Mouse (Mus musculus) left cerebral cortex, adult 2 months (tissue): Measurements from ENCODE around the gene Rpl5. TPM values are rescaled to one million over a fixed set of nuclear protein-coding genes. Genes with fewer than 3 reads are reported as not detected.
"Not testable (repeated sequence)": the region's sequence is repeated elsewhere in the genome, so short reads cannot be mapped to it uniquely, and the experiment has no call there.

Experiments
- DNase-seq, 2 experiments: peaks; one replicate each; pipeline ENCODE4 v3.0.0; 2021 to 2022; ENCODE audit warnings: low spot score in 2 of 2, mixed read lengths in 1 of 2; ENCODE audit errors: extremely low spot score in 1 of 2
- H3K27ac ChIP-seq: fragments of 200-600 bp; 2 replicates; pipeline ENCODE4 v1.8.1; 2022
- H3K4me3 ChIP-seq: fragments of 200-600 bp; 2 replicates; pipeline ENCODE4 v1.8.1; 2022
- CTCF ChIP-seq: fragments of 200-600 bp; IDR thresholded peaks from 2 replicates; pipeline ENCODE4 v1.8.1; 2022; ENCODE audit warnings: antibody characterized with exemption, mild to moderate bottlenecking, moderate library complexity
- intact Hi-C: fragments of 180-260 bp; cut with DNase I; formaldehyde crosslinking; loops from one replicate; pipeline ENCODE4 v1.15.1; 2025
- total RNA-seq, 2 experiments: library from RNA; stranded (reverse); gene quantifications; 2 replicates each; pipeline ENCODE4 v1.2.3; 2021

Rpl5 gene
- total RNA-seq, 2 experiments from 2014 or later, result 53.8 to 61.6 TPM

DNA sequence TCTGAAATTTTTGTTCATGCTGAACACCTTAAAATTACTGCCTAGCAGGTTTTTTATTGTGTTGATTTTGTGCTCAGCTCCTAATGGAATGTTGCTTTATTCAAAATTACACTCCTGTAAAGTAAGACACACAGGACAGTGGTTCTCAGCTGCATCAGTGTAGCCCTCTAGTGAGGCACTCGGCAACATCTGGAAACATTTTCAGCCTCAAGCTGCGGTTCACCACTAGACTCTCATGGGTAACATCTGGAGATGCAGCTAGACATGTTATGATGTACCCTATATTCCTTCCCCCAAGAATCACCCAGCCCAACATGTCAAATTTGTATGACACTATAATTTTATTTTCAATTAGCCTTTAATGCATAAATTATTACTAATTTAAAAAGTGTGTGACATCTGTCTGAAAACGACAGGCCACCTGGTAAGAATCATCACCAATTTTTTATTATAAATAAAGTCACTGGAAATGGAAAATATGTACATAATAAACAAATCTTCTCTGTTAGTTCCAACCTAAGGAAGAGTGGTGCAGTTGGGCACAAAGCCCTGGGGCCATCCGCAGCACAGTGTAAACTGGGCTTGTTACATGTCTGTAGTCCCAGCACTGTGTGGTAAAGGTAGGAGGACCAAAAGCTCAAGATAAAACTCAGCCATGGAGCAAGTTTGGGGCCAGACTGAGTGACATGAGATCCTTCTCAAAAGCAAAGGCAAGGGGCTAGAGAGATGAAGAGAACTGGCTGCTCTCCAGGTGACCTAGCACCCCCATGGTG lies 33.1 kb downstream of the Rpl5 start:
- intact Hi-C loops, result no loop called here
- no peak for TF ChIP-seq CTCF

DNA sequence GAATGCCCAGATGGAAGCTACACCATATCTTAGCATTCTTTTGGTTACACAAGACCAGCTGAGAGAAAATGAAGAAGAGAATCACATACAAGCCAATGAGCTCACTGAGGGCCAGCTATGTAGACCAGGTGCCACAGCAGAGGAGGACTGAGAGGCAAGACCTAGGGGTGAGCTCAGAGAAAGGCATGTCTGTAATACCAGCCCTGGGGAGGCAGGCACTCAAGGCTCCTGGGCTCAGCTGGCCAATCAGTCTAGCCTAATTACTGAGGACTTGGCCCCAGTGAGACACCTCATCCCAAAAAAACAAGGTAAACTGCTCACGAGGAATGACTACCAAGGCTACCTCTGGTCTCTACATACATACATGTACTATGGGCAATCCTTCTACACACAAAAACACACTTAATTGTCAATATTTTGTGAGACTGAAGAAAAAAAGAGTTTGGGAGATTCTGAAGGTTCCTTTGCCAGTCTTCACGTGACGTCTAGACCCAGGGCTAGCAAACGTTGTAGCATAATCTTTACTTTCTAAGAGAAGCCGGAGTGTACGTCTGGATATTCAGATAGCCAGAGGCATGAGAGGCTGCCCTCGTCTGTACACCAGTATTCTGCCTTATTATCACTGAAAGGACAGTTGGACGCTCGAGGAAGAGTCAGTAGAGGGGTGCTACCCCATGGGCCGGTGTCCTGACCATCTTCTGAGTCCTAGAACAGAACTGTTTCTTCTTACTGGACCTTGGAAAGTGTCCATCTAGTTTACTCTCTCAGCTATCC lies 34.7 kb downstream of the Rpl5 start:
- intact Hi-C loops, result no loop called here
- DNase-seq, result no peak

More for the DNA sequence above, 33.1 kb downstream of the Rpl5 start:
- no peak for DNase-seq
- Histone ChIP-seq H3K4me3 (no peak overlapping the region), H3K27ac (no peak overlapping the region)

DNA sequence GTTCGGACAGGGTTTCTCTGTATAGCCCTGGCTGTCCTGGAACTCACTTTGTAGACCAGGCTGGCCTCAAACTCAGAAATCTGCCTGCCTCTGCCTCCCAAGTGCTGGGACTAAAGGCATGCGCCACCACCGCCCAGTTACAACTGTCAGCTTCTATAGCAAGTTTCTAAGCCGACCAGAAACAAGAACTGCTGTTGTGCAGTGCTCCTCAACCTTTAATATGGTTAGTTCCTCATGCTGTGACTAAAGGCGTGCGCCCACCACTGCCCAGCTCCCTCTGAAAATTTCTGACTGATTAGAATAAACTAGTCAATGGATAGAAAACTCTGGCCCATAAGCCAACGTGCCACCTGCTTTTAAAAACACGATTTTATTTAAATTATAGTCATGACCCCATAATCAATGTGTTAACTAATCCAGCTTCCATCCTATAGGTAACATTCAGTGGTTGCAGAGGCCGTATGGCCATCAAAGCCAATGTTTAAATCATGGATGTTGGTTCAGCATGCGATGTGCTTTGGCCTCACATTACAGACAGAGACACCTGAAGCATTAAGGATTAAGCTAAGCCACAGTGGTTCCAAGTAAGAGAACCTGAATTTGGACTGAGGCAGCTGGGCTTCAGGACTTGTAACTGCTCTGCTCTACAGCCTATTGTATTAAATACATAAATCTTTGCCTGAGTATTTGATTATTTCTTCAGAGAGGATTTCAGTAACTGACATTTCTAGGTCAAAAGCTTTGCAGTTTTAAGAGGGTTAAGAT lies 36.5 kb downstream of the Rpl5 start:
- Histone ChIP-seq H3K4me3 (no peak overlapping the region), H3K27ac (no peak overlapping the region)
- DNase-seq, result no peak
- intact Hi-C loops, result no loop called here
- no peak for TF ChIP-seq CTCF

More for the DNA sequence above, 34.7 kb downstream of the Rpl5 start:
- no peak for TF ChIP-seq CTCF
- Histone ChIP-seq H3K27ac (no peak overlapping the region), H3K4me3 (no peak overlapping the region)

DNA sequence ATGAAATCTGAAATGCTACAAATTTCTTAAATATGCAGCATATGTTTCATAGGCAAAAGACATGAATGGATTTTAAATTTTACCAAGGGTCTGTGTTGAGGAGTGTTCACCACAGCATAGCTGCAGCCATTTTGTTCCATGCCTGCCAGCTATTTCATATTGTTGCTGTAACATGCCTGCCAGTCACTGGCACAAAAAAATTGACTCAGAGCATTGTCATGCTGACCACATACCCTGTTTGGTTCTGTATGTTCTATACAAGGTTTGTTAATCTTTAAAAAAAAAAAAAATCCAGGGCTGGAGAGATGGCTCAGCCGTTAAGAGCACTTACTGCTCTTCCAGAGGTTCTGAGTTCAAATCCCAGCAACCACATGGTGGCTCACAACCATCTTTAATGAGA lies 38.2 kb downstream of the Rpl5 start:
- H3K27ac ChIP-seq, H3K4me3 ChIP-seq, DNase-seq, intact Hi-C loops: not testable (repeated sequence)

DNA sequence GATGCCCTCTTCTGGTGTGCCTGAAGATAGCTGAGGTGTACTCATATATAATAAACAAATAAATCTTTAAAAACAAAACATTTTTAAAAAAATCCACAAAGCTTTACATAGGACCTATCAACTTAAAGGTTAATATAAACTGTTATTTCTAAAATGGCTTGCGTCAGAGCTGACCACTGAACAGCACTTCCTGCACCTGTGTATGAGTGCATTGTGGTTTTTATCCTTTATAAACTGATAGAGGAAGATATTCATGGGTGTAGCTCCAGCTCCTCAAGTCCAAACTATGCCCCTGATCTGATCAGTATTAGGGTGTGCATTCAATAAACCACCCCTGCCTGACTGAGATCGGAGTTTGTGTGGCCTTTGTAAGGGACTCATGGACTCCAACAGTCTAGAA lies 38.6 kb downstream of the Rpl5 start:
- H3K27ac ChIP-seq, result no peak overlapping the region
- intact Hi-C loops, result no loop called here

DNA sequence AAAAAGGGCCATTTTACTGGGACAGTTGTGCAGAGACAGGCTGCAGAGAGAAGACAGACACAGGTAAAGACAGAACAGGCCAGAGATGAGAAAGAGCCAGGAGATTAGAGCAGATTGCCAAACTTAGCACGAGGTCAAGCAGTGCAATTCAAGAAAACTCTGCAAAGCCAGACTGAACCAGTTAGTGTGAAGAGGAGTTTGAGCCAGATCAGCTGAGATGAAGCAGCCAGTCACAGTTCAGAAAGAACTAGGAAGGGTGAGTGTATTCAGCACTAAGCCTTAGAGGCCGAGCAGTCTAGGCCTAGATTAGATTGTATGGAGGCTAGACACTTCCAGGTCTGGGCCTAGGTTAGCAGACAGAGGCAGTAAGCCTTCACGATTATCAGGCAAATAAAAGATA lies 39.4 kb downstream of the Rpl5 start:
- no peak for DNase-seq
- intact Hi-C loops, result no loop called here
- Histone ChIP-seq H3K27ac (no peak overlapping the region), H3K4me3 (no peak overlapping the region)
- no peak for TF ChIP-seq CTCF

More for the DNA sequence above, 38.6 kb downstream of the Rpl5 start:
- DNase-seq, result no peak
- no peak; the same call in 1 of the 2 replicates for TF ChIP-seq CTCF
- no peak overlapping the region for H3K4me3 ChIP-seq

DNA sequence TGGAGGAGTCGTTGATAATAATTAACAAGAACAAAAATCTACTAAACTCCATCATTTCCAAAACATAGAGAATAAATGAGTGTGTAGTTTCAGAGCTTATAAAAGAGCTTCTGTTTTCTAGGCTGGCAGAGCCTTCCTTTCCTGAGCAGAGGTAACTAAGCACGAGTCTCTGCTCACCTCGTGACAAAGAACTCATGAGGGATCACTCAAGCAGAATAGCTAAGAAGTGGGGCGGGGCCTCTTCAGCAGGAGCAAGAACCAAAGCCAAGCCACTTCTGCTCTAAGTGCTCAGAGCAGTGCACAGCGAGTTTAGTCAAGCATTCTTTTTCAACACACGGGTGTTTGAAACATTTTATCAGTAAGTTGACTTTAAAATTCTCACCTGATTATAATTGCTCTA lies 40.9 kb downstream of the Rpl5 start:
- H3K4me3 ChIP-seq, result no peak overlapping the region
- intact Hi-C loops, result no loop called here
- no peak overlapping the region for H3K27ac ChIP-seq
- TF ChIP-seq CTCF, result no peak
- no peak for DNase-seq

DNA sequence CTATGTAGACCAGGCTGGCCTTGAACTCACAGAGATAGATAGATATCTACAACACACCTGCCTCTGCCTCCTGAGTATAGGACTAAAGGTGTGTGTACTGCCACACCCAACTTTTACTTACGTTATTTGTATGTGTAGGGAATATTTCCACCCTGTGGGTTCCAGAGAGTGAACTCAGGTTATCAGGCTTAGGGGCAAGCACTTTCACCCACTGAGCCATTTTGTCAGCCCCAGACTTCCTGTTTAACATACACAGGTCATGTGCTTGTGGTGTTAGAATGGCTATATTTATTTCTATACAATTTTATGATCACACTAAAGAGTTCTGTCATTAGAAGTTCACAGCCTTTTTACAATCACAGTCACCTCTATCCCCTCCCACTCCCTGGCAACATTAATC lies 42.6 kb downstream of the Rpl5 start:
- DNase-seq, result no peak
- TF ChIP-seq CTCF, result no peak
- Histone ChIP-seq H3K4me3 (no peak overlapping the region), H3K27ac (no peak overlapping the region)
- intact Hi-C loops, result no loop called here

DNA sequence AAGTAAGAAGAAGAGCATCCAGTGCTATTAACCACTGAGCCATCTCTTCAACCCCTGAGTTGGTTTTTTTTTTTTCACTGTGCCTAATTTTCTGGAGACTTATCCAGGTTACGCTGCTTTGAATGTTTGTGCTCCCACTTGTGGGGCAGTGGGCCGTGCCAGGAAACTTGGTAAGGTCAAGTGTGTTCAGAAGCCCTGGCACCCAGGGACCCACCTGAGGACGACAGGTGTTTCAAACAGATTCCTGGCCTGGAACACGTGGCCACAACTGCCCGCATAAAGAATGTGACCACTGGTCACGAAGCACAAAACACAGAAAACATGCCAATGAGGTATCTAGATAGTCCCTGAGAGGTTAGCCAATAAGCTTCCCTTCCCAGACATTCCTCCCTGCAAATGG lies 43.2 kb downstream of the Rpl5 start:
- Histone ChIP-seq H3K27ac (no peak overlapping the region), H3K4me3 (no peak overlapping the region)
- no peak for TF ChIP-seq CTCF
- DNase-seq, result no peak
- intact Hi-C loops, result no loop called here

DNA sequence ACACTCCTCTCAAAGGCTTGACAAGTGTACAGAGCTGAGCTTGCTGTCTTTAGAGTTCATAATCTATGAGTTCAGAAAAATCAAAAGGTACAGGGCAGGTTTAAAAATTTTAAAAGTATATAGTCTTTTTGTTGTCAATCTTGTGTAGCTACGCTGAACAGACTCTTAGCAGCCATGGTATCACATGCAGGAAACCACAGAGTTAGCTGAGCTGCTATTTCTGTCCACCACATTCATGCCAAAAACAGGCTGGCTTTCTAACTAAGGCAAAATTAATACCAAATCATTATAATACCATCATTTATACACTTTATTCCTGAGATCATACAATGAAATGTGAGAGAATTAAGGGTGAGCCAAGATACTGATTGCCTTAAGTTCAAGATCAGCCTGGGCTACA lies 46.2 kb downstream of the Rpl5 start:
- intact Hi-C loops, result no loop called here
- H3K27ac ChIP-seq, result no peak overlapping the region
- H3K4me3 ChIP-seq, result no peak overlapping the region
- DNase-seq, result no peak
- no peak for TF ChIP-seq CTCF

DNA sequence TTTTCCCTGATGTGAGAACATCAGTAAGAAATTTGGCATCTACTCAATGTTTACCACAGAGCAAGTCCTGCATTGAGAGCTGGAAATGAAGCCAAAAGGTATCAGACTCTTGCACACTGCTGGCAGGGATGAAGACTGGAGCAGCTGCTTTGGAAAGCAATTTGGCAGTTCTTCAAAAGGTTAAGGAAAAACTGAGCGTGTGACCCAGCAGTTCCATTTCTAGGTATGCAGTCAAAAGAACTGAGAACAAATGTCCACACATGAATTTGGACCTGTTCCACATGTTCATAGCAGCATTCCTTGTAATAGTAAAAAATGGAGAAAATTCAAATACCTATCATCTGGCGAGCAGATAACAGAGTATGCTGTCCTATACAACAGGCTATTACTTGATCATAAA lies 47.2 kb downstream of the Rpl5 start:
- intact Hi-C loops, result no loop called here

DNA sequence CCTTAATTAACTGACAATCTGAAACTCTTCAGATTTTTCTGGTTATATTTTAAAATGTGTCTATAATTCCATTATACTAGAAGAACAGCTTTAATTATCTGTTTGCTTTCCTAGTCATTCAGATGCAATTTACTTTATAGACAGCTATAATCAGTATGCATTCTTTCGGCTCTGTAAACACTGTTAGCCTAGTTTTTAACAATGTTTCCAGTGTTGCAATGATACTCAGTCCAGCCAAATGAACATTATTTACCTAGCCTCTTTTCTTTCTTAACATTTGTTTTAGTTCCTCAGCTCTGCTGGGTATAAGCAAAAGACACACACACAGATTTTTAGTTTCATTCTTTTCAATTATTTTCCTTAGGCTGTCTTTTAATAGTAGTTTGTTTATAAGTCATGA lies 48.6 kb downstream of the Rpl5 start:
- intact Hi-C loops, result no loop called here
- no peak for DNase-seq
- H3K27ac ChIP-seq, result no peak overlapping the region
- TF ChIP-seq CTCF, result no peak
- no peak overlapping the region for H3K4me3 ChIP-seq

More for the DNA sequence above, 47.2 kb downstream of the Rpl5 start:
- DNase-seq, result no peak
- H3K4me3 ChIP-seq, result no peak overlapping the region
- H3K27ac ChIP-seq, result no peak overlapping the region
- no peak for TF ChIP-seq CTCF
